Mouse (Mus musculus) central nervous system, embryonic 14 days (tissue): Measurements from ENCODE around the gene Pim3. TPM values are rescaled to one million over a fixed set of nuclear protein-coding genes. Genes with fewer than 3 reads are reported as not detected.

Source experiments
- polyA plus RNA-seq: library from polyadenylated mRNA; depleted of rRNA; stranded (reverse); fragments of >200 nt; gene quantifications from 2 replicates; pipeline ENCODE4 v1.2.3, GENCODE M21; 2012; rRNA removed

The Pim3 gene
- 15.7 and 18.5 TPM in 2 replicates for polyA plus RNA-seq

DNA sequence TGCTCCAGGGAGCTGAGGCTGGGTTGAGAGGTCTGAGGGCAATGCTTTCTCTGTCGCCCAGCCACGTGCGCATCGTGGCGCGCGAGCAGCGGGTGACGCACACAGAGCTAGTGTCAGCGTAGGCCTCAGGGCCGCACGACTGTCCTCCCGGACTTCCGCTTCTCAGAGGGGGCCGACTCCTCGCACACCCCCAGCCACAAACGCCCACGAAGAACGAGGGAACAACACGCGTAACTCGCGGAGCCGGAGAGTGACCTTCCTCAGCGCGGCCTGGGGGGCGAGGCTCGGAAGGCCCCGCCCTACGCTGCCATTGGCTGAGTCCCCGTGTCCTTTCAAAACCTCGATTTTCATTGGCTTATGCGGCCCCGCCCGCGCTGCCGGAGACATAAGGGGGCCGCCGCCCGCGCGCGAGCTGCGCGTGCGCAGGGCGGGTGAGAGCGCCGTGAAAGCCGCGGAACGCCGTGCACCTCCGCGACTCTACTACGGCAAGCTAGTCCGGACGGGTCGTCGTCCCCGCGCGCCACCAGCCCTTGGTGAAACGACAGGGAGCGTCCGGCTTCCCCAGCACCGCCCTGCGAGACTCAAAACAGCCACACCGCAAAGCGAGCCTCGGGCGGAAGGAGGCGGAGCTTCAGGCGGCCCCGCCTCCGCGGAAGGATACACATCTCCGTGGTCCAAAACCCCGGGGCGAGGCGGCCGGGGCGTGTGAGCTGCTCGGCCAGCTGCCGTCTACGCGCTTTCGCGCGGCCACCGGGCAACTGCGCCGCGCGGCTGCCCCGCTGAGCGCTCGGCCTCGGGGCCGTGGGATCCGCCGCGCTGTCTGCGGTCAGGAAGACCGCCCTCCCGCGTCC lies at the start of gene Pim3:
Gene Pim3 (plus strand): TSS at position 415 of the 851 bp plus-strand sequence.

DNA sequence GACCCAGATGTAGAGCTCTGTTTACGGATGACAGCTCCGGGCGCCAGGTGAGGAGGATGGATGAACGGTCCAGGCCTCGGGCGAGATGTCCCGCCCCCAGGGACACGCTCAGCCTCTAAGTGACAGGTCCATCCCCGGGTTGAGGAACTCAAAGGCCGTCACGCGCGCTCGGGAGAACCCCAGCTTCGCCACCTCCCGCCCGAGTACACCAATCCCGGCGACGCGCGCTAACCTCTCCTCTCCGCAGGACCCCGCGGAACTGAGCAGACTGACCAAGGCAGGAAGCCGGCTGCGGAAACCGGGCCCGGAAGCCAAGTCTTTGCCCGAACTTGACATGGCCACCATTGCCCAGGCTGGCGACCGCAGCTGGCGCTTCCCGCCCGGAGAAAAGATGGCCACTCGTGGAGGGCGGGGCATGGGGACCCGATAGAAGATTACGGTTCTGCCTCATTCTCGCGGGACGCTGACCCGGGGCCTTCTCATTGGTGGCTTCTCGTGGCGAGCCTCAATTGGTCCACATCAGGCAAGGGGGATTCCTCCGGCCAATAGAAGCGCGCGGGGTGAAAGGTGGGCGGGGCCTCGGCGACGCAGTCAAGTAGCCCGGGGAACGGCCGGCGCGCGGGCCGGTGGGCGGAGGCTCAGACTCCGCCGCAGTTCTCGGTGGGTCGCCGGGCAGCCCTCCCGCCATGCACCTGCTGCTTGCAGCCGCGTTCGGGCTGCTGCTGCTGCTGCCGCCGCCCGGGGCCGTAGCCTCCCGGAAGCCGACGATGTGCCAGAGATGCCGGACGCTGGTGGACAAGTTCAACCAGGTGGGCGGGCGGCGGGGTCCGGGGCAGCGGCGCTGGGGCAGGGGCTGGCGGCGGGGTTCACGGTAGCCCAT lies 42.7 kb upstream of the Pim3 start, which contains the start of the genes Alg12 and Creld2:
Gene Alg12 (minus strand): TSS at position 293 of the 880 bp plus-strand sequence.
Gene Creld2 (plus strand): TSS at position 621 of the 880 bp plus-strand sequence.

Other genes with a start within 250 kb of the Pim3 start
- 32.7 and 34.6 TPM in 2 replicates for gene Brd1, start 128.0 kb upstream of the Pim3 start, polyA plus RNA-seq
- 17.2 and 20.0 TPM in 2 replicates for gene Zbed4, start 110.5 kb upstream of the Pim3 start, polyA plus RNA-seq
- gene Alg12, start 42.9 kb upstream of the Pim3 start, polyA plus RNA-seq = 12.4 and 14.8 TPM in 2 replicates
- 51.8 and 62.9 TPM in 2 replicates for gene Creld2, start 42.5 kb upstream of the Pim3 start, polyA plus RNA-seq
- gene Ttll8, start 92.2 kb downstream of the Pim3 start, polyA plus RNA-seq = 0.29 and 0.53 TPM in 2 replicates
- 9.9 and 17.6 TPM in 2 replicates for gene Mlc1, start 116.8 kb downstream of the Pim3 start, polyA plus RNA-seq
- not detected in 2 replicates for gene Mov10l1, start 120.7 kb downstream of the Pim3 start, polyA plus RNA-seq
- 12.5 and 14.4 TPM in 2 replicates for gene Panx2, start 197.5 kb downstream of the Pim3 start, polyA plus RNA-seq
- 41.0 and 43.0 TPM in 2 replicates for gene Trabd, start 212.9 kb downstream of the Pim3 start, polyA plus RNA-seq
- gene Selenoo, start 226.9 kb downstream of the Pim3 start, polyA plus RNA-seq = 38.6 and 40.2 TPM in 2 replicates